Mouse (Mus musculus) C2C12 (cell line): ENCODE data around the gene Pradc1. TPM values are rescaled to one million over a fixed set of nuclear protein-coding genes. Genes with fewer than 3 reads are reported as not detected.
A peak's percentile ranks its signal among the peaks of the same experiment; 100 is the strongest.

Experiments used
- H3K27me3 ChIP-seq: one replicate; pipeline ENCODE4 v1.6.1; 2011; ENCODE audit not compliant: control insufficient read depth, insufficient read depth, insufficient read length
- H3K36me3 ChIP-seq: one replicate; pipeline ENCODE4 v1.6.1; 2011; ENCODE audit not compliant: control insufficient read depth, insufficient read depth
- H3K4me3 ChIP-seq: one replicate; pipeline ENCODE4 v1.5.1; 2011; ENCODE audit warnings: mild to moderate bottlenecking, control low read depth; ENCODE audit not compliant: poor library complexity, insufficient read depth, severe bottlenecking
- H3K79me2 ChIP-seq: one replicate; pipeline ENCODE4 v1.6.1; 2011; ENCODE audit not compliant: control insufficient read depth, insufficient read depth
- H3K79me3 ChIP-seq: one replicate; pipeline ENCODE4 v1.6.1; 2011; ENCODE audit warnings: low read depth, control low read depth
- H3ac ChIP-seq: one replicate; pipeline ENCODE3; 2011; ENCODE audit warnings: low read depth; ENCODE audit not compliant: control insufficient read depth, insufficient read length
- CTCF ChIP-seq: IDR thresholded peaks from one replicate; pipeline ENCODE4 v1.5.1; 2011; ENCODE audit not compliant: control insufficient read depth, insufficient read depth, insufficient read length
- USF1 ChIP-seq: IDR thresholded peaks from one replicate; pipeline ENCODE4 v1.6.1; 2011; ENCODE audit warnings: low read depth, mild to moderate bottlenecking, control low read depth, moderate library complexity
- polyA plus RNA-seq: library from polyadenylated mRNA; unstranded; fragments of >200 nt; fragmentation: generic; extraction: Trizol; gene quantifications from one replicate; pipeline ENCODE4 v1.2.1, GENCODE M21; 2012; ENCODE audit warnings: missing spikeins

The Pradc1 gene
- polyA plus RNA-seq, 1 experiment, result 35.6 TPM

DNA sequence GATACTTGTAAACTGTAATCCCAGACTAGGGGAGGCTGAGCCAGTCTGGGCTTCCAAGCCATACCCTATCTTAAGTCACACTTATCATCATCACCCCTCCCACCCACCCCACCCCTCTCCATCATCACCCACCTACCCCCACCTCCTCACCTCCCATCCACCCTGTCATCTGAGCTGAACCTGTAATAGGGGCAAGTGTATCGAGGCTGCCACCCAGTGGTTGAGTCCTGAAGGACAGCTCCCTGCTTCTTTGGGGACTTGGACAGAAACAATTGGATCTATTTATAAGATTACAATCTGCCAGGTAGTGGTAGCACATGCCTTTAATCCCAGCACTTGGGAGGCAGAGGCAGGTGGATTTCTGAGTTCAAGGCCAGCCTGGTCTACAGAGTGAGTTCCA lies 54.6 kb downstream of the Pradc1 start:
- no peaks in the 10 kb centered on the region for H3K79me2 ChIP-seq
- TF ChIP-seq CTCF (peak; percentile 38), USF1 (no peak)
- H3K4me3 ChIP-seq, result no peak overlapping the region
- H3K27me3 ChIP-seq, result peaks cover 11% of the 10 kb centered on the region
- H3K79me3 ChIP-seq, result no peaks in the 10 kb centered on the region
- H3K36me3 ChIP-seq, result no peaks in the 10 kb centered on the region
- H3ac ChIP-seq, result no peak overlapping the region

Other genes starting within 250 kb of the Pradc1 start
- gene Sfxn5, start 118.5 kb downstream of the Pradc1 start, polyA plus RNA-seq, result 2.2 TPM
- 6.6 TPM for gene Rab11fip5, start 77.3 kb downstream of the Pradc1 start, polyA plus RNA-seq
- not detected for gene Noto, start 28.1 kb downstream of the Pradc1 start, polyA plus RNA-seq
- gene Smyd5, start 20.0 kb downstream of the Pradc1 start, polyA plus RNA-seq, result 67.0 TPM
- 531 TPM for gene Cct7, start 456 bp downstream of the Pradc1 start, polyA plus RNA-seq
- 0.02 TPM for gene Fbxo41, start 51.0 kb upstream of the Pradc1 start, polyA plus RNA-seq
- gene Egr4, start 61.6 kb upstream of the Pradc1 start, polyA plus RNA-seq, result not detected
- gene Alms1, start 135.6 kb upstream of the Pradc1 start, polyA plus RNA-seq, result 1.4 TPM